Mouse (Mus musculus): ENCODE results near the gene Arl5a. TPM values are rescaled to one million over a fixed set of nuclear protein-coding genes. Genes with fewer than 3 reads are reported as not detected.

The Arl5a gene
- polyA plus RNA-seq, 1 experiment, result 1.3 TPM

DNA sequence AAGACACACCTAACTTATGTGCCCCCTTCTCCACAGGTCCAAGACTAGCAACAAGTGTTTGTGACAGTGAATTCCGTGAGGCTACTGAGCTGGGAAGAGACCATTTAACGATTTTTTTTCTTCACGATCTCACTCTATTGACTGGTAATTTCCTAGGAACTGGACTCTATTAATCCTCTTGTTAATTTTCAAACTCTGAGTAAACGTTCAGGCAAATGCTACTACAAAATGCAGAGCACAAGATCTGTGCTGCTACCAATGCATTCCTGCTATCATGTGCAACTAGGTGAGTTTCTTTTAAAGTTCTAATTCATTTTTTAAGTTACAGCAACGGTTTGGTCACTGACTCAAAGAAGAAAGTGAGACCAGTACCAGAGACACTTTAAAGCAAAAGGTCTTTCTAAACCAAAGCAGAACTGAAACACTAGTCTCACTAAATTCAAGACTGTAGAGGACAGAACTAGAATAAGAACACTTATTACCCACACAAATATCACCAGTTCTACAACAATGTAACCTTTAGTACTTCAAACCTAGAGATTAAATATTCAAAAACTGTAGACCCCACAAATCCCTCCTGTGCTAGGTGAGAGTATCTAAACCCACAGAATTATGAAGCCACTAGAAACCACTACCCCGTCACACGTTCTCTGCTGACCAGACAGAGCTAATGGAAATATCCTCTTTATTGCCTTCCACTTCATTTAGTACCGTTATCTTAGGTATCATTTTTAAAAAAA is 1.7 kb downstream of the Arl5a start:
- Histone ChIP-seq H3K36me3 (ENCODE audit: control insufficient read depth, insufficient read depth, low read length) (no peaks in the 10 kb centered on the region), H3K27ac (ENCODE audit: control insufficient read depth, insufficient read depth, low read depth, low read length) (no peak overlapping the region), H3K4me3 (ENCODE audit: control insufficient read depth, low read depth, low read length) (no peak overlapping the region), H3K27me3 (ENCODE audit: control insufficient read depth, insufficient read depth, low read length) (no peaks in the 10 kb centered on the region), H3K4me1 (ENCODE audit: control insufficient read depth, insufficient read depth, low read length) (peaks cover 3% of the 10 kb centered on the region; the same call in 1 of the 2 replicates)
- TF ChIP-seq POLR2A (IDR thresholded peaks at IDR 0.05; ENCODE audit: control insufficient read depth, low read depth, low read length), result no peak
- no peak for TF ChIP-seq CTCF (IDR thresholded peaks at IDR 0.05; ENCODE audit: control insufficient read depth, insufficient read depth, insufficient replicate concordance, low read depth, low read length)

DNA sequence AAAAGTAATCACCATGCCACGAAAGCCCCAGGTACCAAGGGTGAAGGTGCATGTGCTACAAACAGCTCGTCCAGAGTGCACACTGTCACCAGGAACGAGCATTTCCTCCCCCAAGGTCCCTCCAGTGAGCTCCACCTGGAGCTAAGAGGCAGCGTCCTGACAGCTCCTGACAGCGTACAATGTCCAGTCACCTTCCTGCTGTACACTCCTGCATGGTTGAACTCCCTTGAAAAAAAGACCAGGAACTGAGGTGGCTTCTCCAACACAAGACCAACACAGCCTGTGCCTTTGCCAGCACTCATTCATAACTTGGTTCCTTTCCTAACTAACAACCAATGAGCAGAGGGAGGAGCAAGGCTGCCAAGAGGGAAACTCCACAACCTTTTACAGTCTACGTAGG is 3.5 kb downstream of the Arl5a start:
- no peaks in the 10 kb centered on the region for H3K36me3 ChIP-seq (ENCODE audit: control insufficient read depth, insufficient read depth, low read length)
- no peaks in the 10 kb centered on the region for H3K27me3 ChIP-seq (ENCODE audit: control insufficient read depth, insufficient read depth, low read length)
- TF ChIP-seq CTCF (IDR thresholded peaks at IDR 0.05; ENCODE audit: control insufficient read depth, insufficient read depth, insufficient replicate concordance, low read depth, low read length) (no peak), POLR2A (IDR thresholded peaks at IDR 0.05; ENCODE audit: control insufficient read depth, low read depth, low read length) (no peak)
- H3K4me1 ChIP-seq (ENCODE audit: control insufficient read depth, insufficient read depth, low read length), result peaks cover 3% of the 10 kb centered on the region; the same call in 1 of the 2 replicates
- H3K4me3 ChIP-seq (ENCODE audit: control insufficient read depth, low read depth, low read length), result no peak overlapping the region
- no peak overlapping the region for H3K27ac ChIP-seq (ENCODE audit: control insufficient read depth, insufficient read depth, low read depth, low read length)

DNA sequence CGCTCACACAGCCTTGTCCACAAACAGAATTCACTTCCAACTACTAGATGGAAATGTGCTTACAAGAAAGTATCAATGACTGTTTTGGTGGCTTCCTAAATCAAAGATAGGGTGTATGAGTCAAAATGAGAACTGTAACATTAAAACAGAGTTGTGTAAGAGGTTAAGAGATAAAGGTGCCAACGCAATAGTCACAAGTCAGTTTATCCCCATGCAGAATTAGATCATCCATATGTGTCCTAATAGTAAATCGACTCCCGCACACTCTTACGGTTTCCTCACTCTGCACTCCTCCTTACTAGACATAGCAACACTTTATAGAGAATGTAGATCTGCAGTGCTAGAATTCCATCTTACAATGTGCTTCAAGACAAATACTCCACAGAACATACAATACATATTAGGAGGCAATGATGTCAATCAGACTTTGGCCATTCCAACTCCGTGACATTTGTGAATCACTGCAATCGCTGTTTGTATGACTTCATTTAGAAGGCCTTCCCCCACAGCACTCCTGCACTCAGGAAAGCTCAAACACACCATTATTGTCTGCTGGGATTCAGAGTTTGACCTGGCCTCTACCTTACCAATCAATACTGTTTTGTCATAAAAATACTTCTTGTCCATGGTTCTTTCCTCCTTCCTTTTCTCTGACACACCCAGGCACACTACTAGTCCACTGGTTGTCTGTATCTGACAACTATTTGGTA is 4.5 kb downstream of the Arl5a start:
- Histone ChIP-seq H3K4me1 (ENCODE audit: control insufficient read depth, insufficient read depth, low read length) (peaks cover 3% of the 10 kb centered on the region; the same call in 1 of the 2 replicates), H3K36me3 (ENCODE audit: control insufficient read depth, insufficient read depth, low read length) (no peaks in the 10 kb centered on the region), H3K27ac (ENCODE audit: control insufficient read depth, insufficient read depth, low read depth, low read length) (no peak overlapping the region), H3K27me3 (ENCODE audit: control insufficient read depth, insufficient read depth, low read length) (no peaks in the 10 kb centered on the region), H3K4me3 (ENCODE audit: control insufficient read depth, low read depth, low read length) (no peak overlapping the region)
- TF ChIP-seq CTCF (IDR thresholded peaks at IDR 0.05; ENCODE audit: control insufficient read depth, insufficient read depth, insufficient replicate concordance, low read depth, low read length), result no peak
- TF ChIP-seq POLR2A (IDR thresholded peaks at IDR 0.05; ENCODE audit: control insufficient read depth, low read depth, low read length), result no peak

DNA sequence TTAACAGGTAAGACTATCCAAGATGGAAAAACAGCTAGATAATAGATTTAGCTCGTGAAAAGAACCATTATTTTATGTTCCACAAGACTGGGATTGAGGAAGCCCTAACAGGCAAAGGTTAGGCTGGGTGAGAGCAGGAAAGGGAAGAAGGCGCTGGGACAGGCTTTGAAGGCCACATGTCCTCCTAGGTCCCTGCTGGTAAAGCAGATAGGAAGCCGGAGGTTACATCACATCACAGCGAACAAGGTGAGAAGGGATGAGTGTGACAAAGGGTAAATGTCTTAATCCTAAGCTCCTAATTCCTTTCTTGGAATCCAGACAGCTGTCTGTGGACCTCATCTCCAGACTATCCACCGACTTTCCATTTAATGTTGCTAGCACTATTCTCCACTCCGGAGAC is 5.4 kb downstream of the Arl5a start:
- H3K4me3 ChIP-seq (ENCODE audit: control insufficient read depth, low read depth, low read length), result no peak overlapping the region
- H3K36me3 ChIP-seq (ENCODE audit: control insufficient read depth, insufficient read depth, low read length), result no peaks in the 10 kb centered on the region
- TF ChIP-seq CTCF (IDR thresholded peaks at IDR 0.05; ENCODE audit: control insufficient read depth, insufficient read depth, insufficient replicate concordance, low read depth, low read length), result no peak
- H3K27ac ChIP-seq (ENCODE audit: control insufficient read depth, insufficient read depth, low read depth, low read length), result no peak overlapping the region
- no peaks in the 10 kb centered on the region for H3K27me3 ChIP-seq (ENCODE audit: control insufficient read depth, insufficient read depth, low read length)
- peaks cover 1% of the 10 kb centered on the region; the same call in 1 of the 2 replicates for H3K4me1 ChIP-seq (ENCODE audit: control insufficient read depth, insufficient read depth, low read length)

DNA sequence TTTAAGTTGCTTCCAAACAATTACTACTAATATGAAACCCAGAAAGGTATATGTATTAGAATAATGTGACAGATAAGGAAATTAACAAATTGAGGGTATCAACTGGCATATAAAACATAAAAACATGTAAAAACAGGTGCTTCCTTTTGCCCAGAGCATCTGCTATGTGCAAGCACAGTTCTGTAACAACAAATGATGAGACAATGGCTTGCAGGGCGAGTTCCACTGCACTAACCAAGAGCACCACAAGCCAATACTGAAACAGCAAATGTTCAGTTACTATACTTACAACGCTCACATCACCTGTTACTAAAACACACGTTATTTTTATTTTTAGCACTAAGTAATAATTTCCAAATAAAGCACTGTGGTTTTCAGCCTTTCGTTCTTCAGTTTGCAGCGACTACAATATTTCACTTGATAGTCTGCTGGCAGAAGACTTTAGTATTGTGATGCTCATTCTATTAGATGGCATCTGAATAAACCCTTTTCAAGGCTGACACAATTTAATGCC is 12.1 kb downstream of the Arl5a start:
- Histone ChIP-seq H3K27ac (ENCODE audit: control insufficient read depth, insufficient read depth, low read depth, low read length) (no peak overlapping the region), H3K36me3 (ENCODE audit: control insufficient read depth, insufficient read depth, low read length) (no peaks in the 10 kb centered on the region), H3K27me3 (ENCODE audit: control insufficient read depth, insufficient read depth, low read length) (no peaks in the 10 kb centered on the region), H3K4me1 (ENCODE audit: control insufficient read depth, insufficient read depth, low read length) (no peaks in the 10 kb centered on the region), H3K4me3 (ENCODE audit: control insufficient read depth, low read depth, low read length) (no peak overlapping the region)
- TF ChIP-seq POLR2A (IDR thresholded peaks at IDR 0.05; ENCODE audit: control insufficient read depth, low read depth, low read length) (no peak), CTCF (IDR thresholded peaks at IDR 0.05; ENCODE audit: control insufficient read depth, insufficient read depth, insufficient replicate concordance, low read depth, low read length) (no peak)

DNA sequence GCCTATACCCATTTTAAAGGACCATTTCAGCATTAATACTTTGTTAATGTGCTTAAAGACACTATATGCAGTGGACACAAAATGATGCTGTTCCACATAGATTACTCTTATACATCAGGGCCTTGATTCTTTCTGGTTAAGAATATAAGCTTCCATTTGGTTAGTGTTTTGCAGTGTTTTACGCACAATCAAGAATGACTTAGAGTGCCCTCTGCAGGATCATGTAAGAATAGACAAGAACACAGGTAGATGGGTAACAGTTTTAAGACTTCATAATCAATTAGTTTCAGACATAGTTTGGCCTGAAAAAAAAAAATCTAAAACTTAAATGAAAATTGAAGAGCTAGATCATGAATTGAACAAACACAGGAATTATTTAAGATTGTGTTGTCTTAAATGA is 18.2 kb downstream of the Arl5a start:
- Histone ChIP-seq H3K27me3 (ENCODE audit: control insufficient read depth, insufficient read depth, low read length) (no peaks in the 10 kb centered on the region), H3K4me1 (ENCODE audit: control insufficient read depth, insufficient read depth, low read length) (no peaks in the 10 kb centered on the region), H3K4me3 (ENCODE audit: control insufficient read depth, low read depth, low read length) (no peak overlapping the region), H3K27ac (ENCODE audit: control insufficient read depth, insufficient read depth, low read depth, low read length) (no peak overlapping the region), H3K36me3 (ENCODE audit: control insufficient read depth, insufficient read depth, low read length) (no peaks in the 10 kb centered on the region)
- no peak for TF ChIP-seq POLR2A (IDR thresholded peaks at IDR 0.05; ENCODE audit: control insufficient read depth, low read depth, low read length)

DNA sequence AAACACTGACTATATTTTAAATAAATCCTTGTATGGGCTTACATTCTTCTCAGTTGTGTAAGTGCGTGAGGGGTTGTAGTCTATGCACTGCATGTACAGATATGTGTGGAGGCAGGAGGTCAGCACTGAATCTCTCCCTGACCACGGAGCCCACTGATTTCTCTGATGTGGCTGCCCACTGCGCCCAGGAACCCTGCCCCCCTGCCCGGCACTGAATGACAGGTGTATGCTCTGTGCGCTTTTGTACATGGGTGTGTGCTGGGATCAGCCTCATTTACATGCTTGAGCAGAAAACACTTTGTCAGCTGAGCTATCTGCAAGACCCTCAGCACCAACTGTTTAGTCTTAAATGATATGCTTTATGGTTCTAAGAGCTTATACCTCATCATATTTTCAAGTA is 19.5 kb downstream of the Arl5a start:
- Histone ChIP-seq H3K27me3 (ENCODE audit: control insufficient read depth, insufficient read depth, low read length) (no peaks in the 10 kb centered on the region), H3K4me3 (ENCODE audit: control insufficient read depth, low read depth, low read length) (no peak overlapping the region), H3K4me1 (ENCODE audit: control insufficient read depth, insufficient read depth, low read length) (no peaks in the 10 kb centered on the region), H3K36me3 (ENCODE audit: control insufficient read depth, insufficient read depth, low read length) (no peaks in the 10 kb centered on the region), H3K27ac (ENCODE audit: control insufficient read depth, insufficient read depth, low read depth, low read length) (no peak overlapping the region)
- no peak for TF ChIP-seq CTCF (IDR thresholded peaks at IDR 0.05; ENCODE audit: control insufficient read depth, insufficient read depth, insufficient replicate concordance, low read depth, low read length)
- TF ChIP-seq POLR2A (IDR thresholded peaks at IDR 0.05; ENCODE audit: control insufficient read depth, low read depth, low read length), result no peak
